ENCODE assay signal across 19 mouse cellular contexts in the genomic region with DNA sequence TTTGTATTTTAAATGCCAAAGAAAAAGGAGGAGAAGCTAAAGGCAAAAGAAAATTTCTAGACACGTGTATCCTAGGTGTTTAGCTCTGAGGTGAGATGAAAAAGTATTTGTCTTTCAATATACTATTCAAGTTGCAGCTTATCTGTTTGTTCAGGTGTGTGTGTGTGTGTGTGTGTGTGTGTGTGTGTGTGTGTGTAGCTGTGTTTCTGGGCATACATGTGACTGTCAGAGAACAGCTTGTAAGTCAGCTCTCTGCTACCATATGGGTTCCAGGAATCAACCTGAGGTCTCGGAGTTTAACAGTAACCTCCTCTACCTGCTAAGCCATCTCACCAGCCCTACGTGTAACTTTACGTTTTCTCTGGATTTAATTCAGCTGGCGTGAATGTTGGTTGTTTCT.
DNase-seq lines count a peak whose midpoint lies in the region; ATAC-seq and TF ChIP-seq lines count a peak whose summit lies in the region.
"Had no signal": no experiment of that assay in that cellular context is flagged by ENCODE, and none has a peak within 500 bp of the region (broad histone marks: within the 10 kb centered on the region; RNA-seq: fewer than 3 reads in every experiment).

No protein-coding gene starts in this region.

- no peaks in the 10 kb centered on the region for H3K36me3 ChIP-seq in stomach, postnatal 0 days (ENCODE audit: control insufficient read depth, insufficient read depth, low read length)

- H3K4me2 ChIP-seq in stomach, postnatal 0 days (replicated peaks; ENCODE audit: low read depth) = no peak overlapping the region

- peak; percentile 62; the same call in 1 of the 2 replicates for ATAC-seq in stomach, postnatal 0 days (ENCODE audit: low FRiP score, low TSS enrichment)
- ATAC-seq: activated CD4-positive, CD25-positive, alpha-beta regulatory T cell, adult 4 months; CD4-positive, CD25-positive, alpha-beta regulatory T cell, adult 4 months had no signal

- no peak overlapping the region; the same call in 1 of the 2 replicates for H3K27ac ChIP-seq in stomach, postnatal 0 days (replicated peaks)

- peak; percentile 41 for DNase-seq in heart, adult 11 months
- DNase-seq in heart, adult 18-20 months = no peak
- peak; percentile 73 for DNase-seq in stomach, postnatal 0 days (ENCODE audit: low spot score)
- no peak for DNase-seq in spleen, adult 12 weeks (ENCODE audit: low spot score)
- DNase-seq: adrenal gland, adult 2 months; adrenal gland, adult 8-10 months; adrenal gland, postnatal 10 days; adrenal gland, postnatal 14 days; adrenal gland, postnatal 25 days; adrenal gland, postnatal 36 days; B cell, adult 2 months; cerebellum, adult 11 months; cerebellum, adult 11-12 months; cerebellum, adult 18-20 months had no signal

- no peak for TF ChIP-seq EP300 in stomach, postnatal 0 days (optimal IDR thresholded peaks at IDR 0.05)

- H3K4me3 ChIP-seq in stomach, postnatal 0 days (ENCODE audit: low read depth, low read length) = no peak overlapping the region

- H3K4me1 ChIP-seq in stomach, postnatal 0 days (replicated peaks; ENCODE audit: control insufficient read depth, insufficient read depth) = peaks cover 5% of the 10 kb centered on the region

- no peaks in the 10 kb centered on the region for H3K27me3 ChIP-seq in stomach, postnatal 0 days (ENCODE audit: control insufficient read depth, insufficient read depth, low read length)
- H3K27me3 ChIP-seq: CH12.LX, Patski had no signal

- H3K9ac ChIP-seq in stomach, postnatal 0 days (ENCODE audit: low read length) = no peak overlapping the region

- 56% methylated on average over 5 of the region's 5 CpGs for WGBS in stomach, postnatal 0 days

- no peaks in the 10 kb centered on the region for H3K9me3 ChIP-seq in stomach, postnatal 0 days (ENCODE audit: control insufficient read depth, low read length)
- H3K9me3 ChIP-seq: G1E had no signal

- no peak for TF ChIP-seq CTCF in stomach, postnatal 0 days (IDR thresholded peaks at IDR 0.05; ENCODE audit: low read depth)

Comparison
In these comparisons a context has a peak if more than half of its experiments do, and no peak if none do; other contexts are left out.
1. DNase-seq: peak in heart, adult 11 months (single experiment) and stomach, postnatal 0 days (single experiment); none in heart, adult 18-20 months (0 of 2) and spleen, adult 12 weeks (single experiment).